Comparison of ENCODE assay signal across 14 mouse cellular contexts in genomic region chr5:124230461-124230860, GRCm38 (mm10).
"Had no signal": no experiment of that assay in that cellular context is flagged by ENCODE, and none has a peak within 500 bp of the region (broad histone marks: within the 10 kb centered on the region; RNA-seq: fewer than 3 reads in every experiment).

No protein-coding gene starts in this region.

- H3K4me2 ChIP-seq: kidney, embryonic 15.5 days; limb, embryonic 13.5 days; midbrain, embryonic 12.5 days; neural tube, embryonic 15.5 days; stomach, embryonic 15.5 days had no signal

- ATAC-seq: intestine, embryonic 16.5 days; lung, postnatal 0 days; midbrain, embryonic 16.5 days had no signal

- H3K27me3 ChIP-seq: kidney, embryonic 15.5 days; limb, embryonic 13.5 days; midbrain, embryonic 12.5 days; neural tube, embryonic 15.5 days; stomach, embryonic 15.5 days had no signal

- H3K9ac ChIP-seq: kidney, embryonic 15.5 days; limb, embryonic 13.5 days; liver, embryonic 14.5 days; midbrain, embryonic 12.5 days; neural tube, embryonic 15.5 days; stomach, embryonic 15.5 days had no signal

- H3K9me3 ChIP-seq: kidney, embryonic 15.5 days; limb, embryonic 13.5 days; midbrain, embryonic 12.5 days; neural tube, embryonic 15.5 days; stomach, embryonic 15.5 days had no signal

- H3K4me3 ChIP-seq: kidney, embryonic 15.5 days; limb, embryonic 13.5 days; midbrain, embryonic 12.5 days; neural tube, embryonic 15.5 days; stomach, embryonic 15.5 days had no signal

- H3K27ac ChIP-seq: kidney, embryonic 15.5 days; limb, embryonic 13.5 days; liver, embryonic 14.5 days; midbrain, embryonic 12.5 days; neural tube, embryonic 15.5 days; stomach, embryonic 15.5 days had no signal

- DNase-seq: kidney, adult 2 months; kidney, postnatal 14 days; left cerebral cortex, postnatal 4 days; lung, adult 18-20 months; lung, postnatal 36 days had no signal

- H3K36me3 ChIP-seq: kidney, embryonic 15.5 days; limb, embryonic 13.5 days; midbrain, embryonic 12.5 days; neural tube, embryonic 15.5 days; stomach, embryonic 15.5 days had no signal
